Mouse (Mus musculus) cortical plate, adult 2 months (tissue): ENCODE measurements around the gene Gm6871. TPM values are rescaled to one million over a fixed set of nuclear protein-coding genes. Genes with fewer than 3 reads are reported as not detected.
A peak's percentile ranks its signal among the peaks of the same experiment; 100 is the strongest.
"Not testable (repeated sequence)": the region's sequence is repeated elsewhere in the genome, so short reads cannot be mapped to it uniquely, and the experiment has no call there.

Experiments
- H3K27ac ChIP-seq: fragments of 200-500 bp; 2 replicates; pipeline ENCODE4 v1.5.1; 2012; ENCODE audit warnings: low read length, control low read depth, inconsistent platforms; ENCODE audit not compliant: insufficient read depth
- H3K4me1 ChIP-seq: fragments of 200-500 bp; 2 replicates; pipeline ENCODE4 v1.6.1; 2011; ENCODE audit warnings: low read length; ENCODE audit not compliant: control insufficient read depth, insufficient read depth
- H3K4me3 ChIP-seq: fragments of 200-500 bp; 2 replicates; pipeline ENCODE4 v1.5.1; 2011; ENCODE audit warnings: mild to moderate bottlenecking, low read length, control low read depth; ENCODE audit not compliant: insufficient read depth
- CTCF ChIP-seq: fragments of 200-500 bp; IDR thresholded peaks from 2 replicates; pipeline ENCODE4 v1.5.1; 2011; ENCODE audit warnings: mild to moderate bottlenecking, control low read depth, low read length; ENCODE audit not compliant: insufficient read depth; ENCODE audit errors: extremely low read depth
- POLR2A ChIP-seq: fragments of 200-500 bp; IDR thresholded peaks from 2 replicates; pipeline ENCODE4 v1.6.1; 2011; ENCODE audit warnings: mild to moderate bottlenecking, low read length, control low read depth; ENCODE audit not compliant: insufficient read depth; ENCODE audit errors: extremely low read depth
- polyA plus RNA-seq: library from polyadenylated mRNA; depleted of rRNA; stranded (reverse); fragments of >200 nt; gene quantifications from 2 replicates; pipeline ENCODE4 v1.2.3, GENCODE M21; 2012; rRNA removed

The Gm6871 gene
- polyA plus RNA-seq, 1 experiment = not detected

DNA sequence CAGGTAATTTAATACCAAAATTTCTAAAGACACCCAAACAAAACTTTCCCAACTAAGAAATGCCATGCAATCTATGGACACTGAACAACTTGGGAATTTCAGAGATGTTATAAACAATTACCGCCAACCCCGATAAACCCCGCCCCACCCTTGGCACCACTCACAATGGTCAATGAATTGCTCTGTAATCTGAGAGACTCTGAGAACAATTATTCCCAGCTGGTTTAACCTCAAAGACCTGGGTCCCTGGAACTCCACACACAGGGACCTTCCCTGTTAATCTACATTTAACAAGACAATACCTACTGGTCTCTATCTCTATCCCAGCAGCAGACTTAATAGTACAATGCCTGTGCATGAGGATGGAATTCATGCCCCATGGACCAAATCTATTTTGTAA lies 60.8 kb downstream of the Gm6871 start:
- H3K27ac ChIP-seq = no peak overlapping the region
- H3K4me1 ChIP-seq = no peaks in the 10 kb centered on the region
- TF ChIP-seq POLR2A (no peak), CTCF (no peak)
- no peak overlapping the region for H3K4me3 ChIP-seq

- Histone ChIP-seq H3K4me1 (no peaks in the 10 kb centered on the region), H3K4me3 (no peak overlapping the region), H3K27ac (no peak overlapping the region)
- TF ChIP-seq CTCF (no peak), POLR2A (no peak)
These were observed 61.3 kb downstream of the Gm6871 start for GRCm38 (mm10) chr7:41512207-41512606.

GRCm38 (mm10) chr7:41502402-41502801 lies 71.1 kb downstream of the Gm6871 start:
- TF ChIP-seq CTCF (no peak), POLR2A (no peak)
- no peaks in the 10 kb centered on the region for H3K4me1 ChIP-seq
- H3K4me3 ChIP-seq = no peak overlapping the region
- no peak overlapping the region for H3K27ac ChIP-seq

GRCm38 (mm10) chr7:41500151-41500934 lies 73.1 kb downstream of the Gm6871 start:
- H3K27ac ChIP-seq = no peak overlapping the region; the same call in 1 of the 2 replicates
- no peaks in the 10 kb centered on the region for H3K4me1 ChIP-seq
- H3K4me3 ChIP-seq = peak overlapping the region; percentile 85
- 0 out of 2 replicates have a peak, but pooled peaks have one; percentile 8 for TF ChIP-seq CTCF
- no peak for TF ChIP-seq POLR2A

DNA sequence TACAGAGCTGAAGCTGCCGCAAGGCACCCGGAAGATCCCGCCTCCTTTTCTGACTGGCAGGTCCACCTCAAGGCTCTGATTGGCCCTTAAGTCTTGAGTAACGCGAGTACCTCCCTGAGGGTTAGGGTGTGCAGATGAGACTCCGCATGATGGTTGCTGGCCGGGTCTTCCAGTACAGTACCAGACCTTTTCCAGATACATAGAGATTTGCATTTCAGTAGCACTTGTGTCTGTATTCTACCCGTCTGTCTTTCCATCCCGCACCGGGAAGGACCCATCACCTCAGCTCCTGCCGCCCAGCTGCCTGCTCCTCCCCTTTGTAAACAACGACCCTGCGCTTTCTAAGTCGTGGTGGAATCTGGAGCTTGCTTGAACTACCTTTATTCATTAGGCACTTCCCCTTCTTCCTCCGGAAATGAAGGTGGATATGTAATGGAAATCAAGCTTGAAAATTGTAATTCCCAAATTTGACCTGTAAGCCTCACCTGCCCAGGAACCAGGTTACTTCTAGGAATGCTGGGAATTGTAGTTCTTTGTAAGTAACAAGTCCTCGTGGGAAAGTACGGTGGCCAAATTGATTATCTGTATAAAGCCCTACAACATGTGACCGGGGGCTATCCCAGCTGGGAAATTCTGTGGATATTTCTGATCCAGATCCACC lies 73.9 kb downstream of the Gm6871 start, which contains the start of the genes Gm20449 and AW146154:
Gm20449 (minus strand) TSS at position 29 of the 661 bp plus-strand sequence.
AW146154 (minus strand) TSS at position 502 of the 661 bp plus-strand sequence.
- H3K27ac ChIP-seq = peak within 1 kb of the TSS; percentile 70; the same call in 1 of the 2 replicates
- H3K4me1 ChIP-seq = no peaks in the 10 kb centered on the region
- TF ChIP-seq POLR2A = peak; percentile 69
- TF ChIP-seq CTCF = no peak
- H3K4me3 ChIP-seq = peak within 1 kb of the TSS; percentile 85

- not testable (repeated sequence) for H3K27ac ChIP-seq, H3K4me1 ChIP-seq
- peak overlapping the region; percentile 85 for H3K4me3 ChIP-seq
These were observed 74.5 kb downstream of the Gm6871 start for GRCm38 (mm10) chr7:41499018-41499388.

GRCm38 (mm10) chr7:41498464-41498863 lies 75.0 kb downstream of the Gm6871 start:
- peak overlapping the region; percentile 85; the same call in 1 of the 2 replicates for H3K4me3 ChIP-seq
- H3K27ac ChIP-seq, H3K4me1 ChIP-seq: not testable (repeated sequence)

DNA sequence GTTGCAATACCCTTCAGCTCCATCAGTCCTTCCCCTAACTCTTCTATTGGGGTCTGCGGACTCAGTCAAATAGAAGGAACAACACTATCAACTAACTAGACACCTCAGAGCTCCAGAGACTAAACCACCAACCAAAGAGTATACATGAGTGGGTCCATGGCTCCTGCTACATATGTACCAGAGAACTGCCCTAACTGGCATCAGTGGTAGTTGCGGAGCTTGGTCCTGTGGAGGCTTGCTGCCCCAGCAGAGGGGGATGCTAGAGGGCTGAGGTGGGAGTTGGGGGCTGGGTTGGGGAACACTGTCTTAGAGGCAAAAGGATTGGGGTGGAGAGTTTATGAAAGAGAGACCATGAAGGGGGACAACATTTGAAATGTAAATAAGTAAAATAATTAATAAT lies 75.6 kb downstream of the Gm6871 start:
- Histone ChIP-seq H3K4me1 (no peaks in the 10 kb centered on the region), H3K4me3 (no peak overlapping the region), H3K27ac (no peak overlapping the region)
- TF ChIP-seq CTCF (no peak), POLR2A (no peak)

Other genes with a start within 250 kb of the Gm6871 start
- gene AI987944, start 180.3 kb downstream of the Gm6871 start, polyA plus RNA-seq = 8.5 and 8.9 TPM in 2 replicates
- gene Vmn2r57, start 125.0 kb downstream of the Gm6871 start, polyA plus RNA-seq = 0.81 and 0.96 TPM in 2 replicates
- gene Gm20449, start 74.2 kb downstream of the Gm6871 start, polyA plus RNA-seq = 0.28 and 0.40 TPM in 2 replicates
- gene AW146154, start 73.8 kb downstream of the Gm6871 start, polyA plus RNA-seq = 7.3 and 8.2 TPM in 2 replicates
- 13.7 and 14.1 TPM in 2 replicates for gene 2610021A01Rik, start 25.6 kb upstream of the Gm6871 start, polyA plus RNA-seq
- gene Zfp788, start 59.5 kb upstream of the Gm6871 start, polyA plus RNA-seq = 16.3 and 17.9 TPM in 2 replicates